Mouse (Mus musculus) bone marrow, adult 2 months (tissue): ENCODE measurements around the gene Apbb1ip.

Experiments
- CTCF ChIP-seq: fragments of 200-500 bp; IDR thresholded peaks from 2 replicates; pipeline ENCODE4 v1.5.1; 2011; ENCODE audit warnings: low read length, control low read depth; ENCODE audit not compliant: control insufficient read depth, insufficient read depth
- POLR2A ChIP-seq: fragments of 200-500 bp; IDR thresholded peaks from 2 replicates; pipeline ENCODE4 v1.6.1; 2011; ENCODE audit warnings: low read depth, mild to moderate bottlenecking, control low read depth, low read length, borderline replicate concordance; ENCODE audit not compliant: control insufficient read depth

GRCm38 (mm10) chr2:22865818-22866217 lies 91.9 kb downstream of the Apbb1ip start:
- no peak for TF ChIP-seq CTCF
- TF ChIP-seq POLR2A: no peak
